Mouse (Mus musculus) liver, embryonic 14.5 days (tissue): ENCODE results near the gene Fgr.

Experiments used
- CTCF ChIP-seq: IDR thresholded peaks from 2 replicates; pipeline ENCODE4 v1.5.1; 2016; ENCODE audit warnings: antibody characterized with exemption, low read depth, control low read depth
- EP300 ChIP-seq: IDR thresholded peaks from 2 replicates; pipeline ENCODE4 v1.6.1; 2016; ENCODE audit warnings: antibody characterized with exemption, low read depth

DNA sequence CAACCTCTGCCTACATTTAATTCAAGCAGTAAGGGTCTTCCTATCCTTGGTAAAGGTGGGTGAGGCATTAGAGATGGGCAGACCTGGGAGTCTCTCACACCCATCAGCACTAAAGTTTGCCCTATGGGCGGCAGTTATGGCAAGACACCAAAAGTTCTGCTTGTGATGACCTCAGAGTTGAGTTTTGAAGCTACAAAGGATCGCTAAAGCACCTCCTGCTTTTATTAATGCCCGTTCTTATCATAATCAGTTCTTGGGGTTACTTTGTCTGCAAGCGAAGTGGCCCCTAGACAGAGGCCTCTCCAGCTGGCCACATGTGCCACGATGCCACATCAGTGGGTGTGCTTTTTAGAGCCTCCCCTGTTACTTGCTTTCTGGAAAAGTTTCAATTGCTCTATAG lies 35.8 kb downstream of the Fgr start:
- no peak for TF ChIP-seq CTCF
- TF ChIP-seq EP300, result no peak
